Mouse (Mus musculus) adrenal gland, postnatal 4 days (tissue): Measurements from ENCODE around the gene Retreg1. TPM values are rescaled to one million over a fixed set of nuclear protein-coding genes. Genes with fewer than 3 reads are reported as not detected.
A peak's percentile ranks its signal among the peaks of the same experiment; 100 is the strongest.

Source experiments
- DNase-seq, 2 experiments: peaks; one replicate each; pipeline ENCODE4 v3.0.0; 2021 to 2022; ENCODE audit warnings: low spot score in 2 of 2, mixed read lengths in 2 of 2
- total RNA-seq, 2 experiments: library from RNA; stranded (reverse); gene quantifications; 2 replicates each; pipeline ENCODE4 v1.2.3; 2021

Retreg1 gene
- total RNA-seq, 2 experiments from 2014 or later, result 33.5 to 40.0 TPM

GRCm38 (mm10) chr15:25879229-25879628 lies 36.2 kb downstream of the Retreg1 start:
- DNase-seq, result no peak

- no peak for DNase-seq
Observed at GRCm38 (mm10) chr15:25880192-25880591, 37.2 kb downstream of the Retreg1 start.

GRCm38 (mm10) chr15:25882002-25882401 lies 39.0 kb downstream of the Retreg1 start:
- DNase-seq, result no peak

GRCm38 (mm10) chr15:25884416-25884958 lies 41.5 kb downstream of the Retreg1 start:
- no peak for DNase-seq

GRCm38 (mm10) chr15:25886581-25887011 lies 43.6 kb downstream of the Retreg1 start:
- DNase-seq, result no peak

DNA sequence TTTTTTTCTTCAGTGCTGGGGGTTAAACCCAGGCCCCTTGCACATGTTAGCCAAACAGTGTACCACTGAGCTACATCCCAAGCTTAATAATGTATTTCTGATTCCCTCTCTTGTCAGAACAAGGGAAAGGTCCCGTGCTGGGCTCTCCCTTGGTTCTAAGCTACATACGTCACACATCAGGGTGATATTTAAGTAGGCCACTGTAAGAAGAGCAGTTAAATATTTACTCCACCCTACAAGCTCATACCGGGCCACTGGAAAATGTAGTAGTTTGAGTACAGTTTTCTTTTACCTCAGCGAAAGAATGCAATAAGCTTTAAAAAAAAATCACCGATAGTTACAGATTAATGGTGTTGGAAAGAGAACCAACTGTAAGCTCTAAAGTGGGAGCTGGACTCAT lies 46.9 kb downstream of the Retreg1 start:
- DNase-seq, result no peak

GRCm38 (mm10) chr15:25891556-25891955 lies 48.6 kb downstream of the Retreg1 start:
- DNase-seq, result no peak

DNA sequence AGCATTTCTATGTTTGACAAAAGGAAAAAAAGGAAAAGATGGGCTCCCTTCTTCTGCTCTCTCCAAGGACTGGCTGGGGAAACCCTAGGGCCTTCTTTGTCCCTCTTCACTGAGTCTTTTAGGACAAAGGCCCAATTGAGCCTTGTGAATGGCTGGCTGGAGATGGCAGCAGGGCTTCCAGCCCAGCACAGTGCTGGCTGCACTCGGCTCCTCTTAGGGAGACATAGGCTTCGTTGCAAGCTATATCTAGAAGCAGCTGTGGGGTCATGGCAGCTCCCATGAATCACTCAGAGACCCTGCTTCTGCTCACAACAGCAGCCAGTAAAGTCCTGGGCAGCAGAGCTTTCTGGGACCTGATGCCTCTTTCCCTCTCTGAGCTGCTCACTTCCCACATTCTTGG lies 50.3 kb downstream of the Retreg1 start:
- DNase-seq, result no peak

GRCm38 (mm10) chr15:25896783-25897182 lies 53.8 kb downstream of the Retreg1 start:
- no peak for DNase-seq

GRCm38 (mm10) chr15:25897617-25898016 lies 54.6 kb downstream of the Retreg1 start:
- DNase-seq, result no peak

DNA sequence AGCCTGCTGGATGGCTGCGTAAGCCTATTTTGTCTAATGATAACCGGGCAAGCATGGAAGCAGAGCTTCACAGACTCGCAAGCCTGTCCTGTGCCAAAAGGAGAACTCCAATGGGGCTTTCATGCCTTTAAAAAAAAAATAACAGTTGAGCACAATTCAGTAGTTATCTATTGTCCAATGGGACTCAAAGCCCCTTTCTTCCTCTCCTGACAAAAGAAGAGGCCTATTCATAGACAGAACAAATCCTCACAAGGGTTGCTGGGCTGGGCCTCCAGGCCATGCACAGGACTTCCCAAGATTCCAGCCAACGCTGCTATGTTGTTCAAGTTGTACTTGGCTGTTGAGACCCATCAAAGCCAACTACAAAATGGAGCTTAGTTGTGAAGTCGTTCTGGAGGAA lies 56.0 kb downstream of the Retreg1 start:
- DNase-seq, result no peak

- DNase-seq, result peak; percentile 51 to 70
Observed at GRCm38 (mm10) chr15:25900540-25900939, 57.6 kb downstream of the Retreg1 start.

GRCm38 (mm10) chr15:25902931-25903615 lies 60.1 kb downstream of the Retreg1 start:
- no peak for DNase-seq

GRCm38 (mm10) chr15:25904435-25905021 lies 61.5 kb downstream of the Retreg1 start:
- no peak for DNase-seq

GRCm38 (mm10) chr15:25909783-25910494 lies 67.0 kb downstream of the Retreg1 start:
- DNase-seq, result no peak

DNA sequence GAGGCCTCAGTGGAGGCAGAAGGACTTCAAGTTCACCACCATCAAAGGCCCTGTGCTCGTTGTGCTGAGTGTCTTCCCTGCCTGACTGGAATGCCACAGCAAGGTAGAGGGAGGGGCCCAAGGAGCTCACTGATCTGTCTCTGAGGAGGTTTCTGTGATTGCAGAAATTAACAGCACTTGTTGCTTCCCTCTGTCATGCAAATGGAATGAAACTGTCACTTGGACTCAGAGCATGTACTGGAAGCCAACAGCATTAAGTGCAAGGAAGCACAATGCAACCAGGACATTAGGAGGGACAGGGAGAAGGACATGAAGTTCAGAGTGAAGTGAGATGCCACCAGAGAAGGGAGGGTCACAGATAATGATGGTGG lies 67.5 kb downstream of the Retreg1 start:
- DNase-seq, result no peak

DNA sequence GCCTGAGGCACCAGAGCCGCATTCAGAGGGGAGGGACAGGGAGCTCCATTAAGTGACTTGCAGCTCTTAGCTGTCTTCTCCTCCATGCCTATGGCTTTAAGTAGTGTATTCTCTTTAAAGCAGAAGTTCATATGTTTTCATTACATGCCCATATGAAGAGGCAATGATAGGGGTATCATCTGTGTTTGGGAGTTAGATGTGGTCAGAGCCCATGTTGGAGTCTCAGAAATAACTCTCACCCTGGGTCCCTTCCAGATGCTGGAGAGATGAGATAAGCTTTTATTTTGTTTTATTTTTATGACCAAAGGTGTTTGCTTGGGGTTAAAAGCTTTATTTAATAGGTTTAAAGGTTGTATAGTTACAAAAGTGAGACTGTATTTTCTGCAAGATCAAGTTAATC lies 67.9 kb downstream of the Retreg1 start:
- DNase-seq, result no peak

GRCm38 (mm10) chr15:25912911-25913310 lies 69.9 kb downstream of the Retreg1 start:
- no peak for DNase-seq

DNA sequence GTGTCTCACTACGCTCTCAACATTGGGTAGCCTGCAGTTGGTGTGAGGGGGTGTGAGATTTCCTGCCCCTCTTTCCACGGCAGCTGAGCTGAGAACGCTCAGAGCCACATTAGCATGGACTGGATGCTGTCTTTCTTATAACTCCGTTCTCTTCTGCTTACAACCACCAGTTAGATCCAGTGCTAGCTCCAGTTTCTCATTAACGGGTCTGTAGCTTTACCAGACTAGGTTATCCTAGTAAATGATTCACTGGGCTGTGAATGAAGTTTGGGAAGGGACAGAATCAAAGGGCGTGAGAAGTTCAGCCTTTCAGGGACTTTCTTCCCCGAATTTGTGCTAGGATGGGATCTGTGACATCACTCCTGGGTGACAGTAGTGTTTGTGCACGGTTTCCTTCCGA lies 70.7 kb downstream of the Retreg1 start:
- DNase-seq, result no peak

- DNase-seq, result no peak
Observed at GRCm38 (mm10) chr15:25914160-25914559, 71.2 kb downstream of the Retreg1 start.

GRCm38 (mm10) chr15:25915013-25915412 lies 72.0 kb downstream of the Retreg1 start:
- peak in 1 of 2 experiments; percentile 25 for DNase-seq

GRCm38 (mm10) chr15:25915574-25916205 lies 72.7 kb downstream of the Retreg1 start:
- no peak for DNase-seq
